Mouse (Mus musculus) small intestine, adult 2 months (tissue): ENCODE results near the gene Wrap53.

ENCODE experiments used
- CTCF ChIP-seq: fragments of 200-500 bp; IDR thresholded peaks from 2 replicates; pipeline ENCODE4 v1.5.1; 2012; ENCODE audit warnings: low read depth, mild to moderate bottlenecking, control low read depth, inconsistent platforms, low read length, moderate library complexity, mixed read lengths; ENCODE audit not compliant: insufficient replicate concordance, insufficient read length; ENCODE audit errors: extremely low read depth
- POLR2A ChIP-seq: fragments of 200-500 bp; IDR thresholded peaks from 2 replicates; pipeline ENCODE4 v1.6.1; 2012; ENCODE audit warnings: low read depth, mild to moderate bottlenecking, control low read depth, inconsistent platforms, low read length, moderate library complexity

DNA sequence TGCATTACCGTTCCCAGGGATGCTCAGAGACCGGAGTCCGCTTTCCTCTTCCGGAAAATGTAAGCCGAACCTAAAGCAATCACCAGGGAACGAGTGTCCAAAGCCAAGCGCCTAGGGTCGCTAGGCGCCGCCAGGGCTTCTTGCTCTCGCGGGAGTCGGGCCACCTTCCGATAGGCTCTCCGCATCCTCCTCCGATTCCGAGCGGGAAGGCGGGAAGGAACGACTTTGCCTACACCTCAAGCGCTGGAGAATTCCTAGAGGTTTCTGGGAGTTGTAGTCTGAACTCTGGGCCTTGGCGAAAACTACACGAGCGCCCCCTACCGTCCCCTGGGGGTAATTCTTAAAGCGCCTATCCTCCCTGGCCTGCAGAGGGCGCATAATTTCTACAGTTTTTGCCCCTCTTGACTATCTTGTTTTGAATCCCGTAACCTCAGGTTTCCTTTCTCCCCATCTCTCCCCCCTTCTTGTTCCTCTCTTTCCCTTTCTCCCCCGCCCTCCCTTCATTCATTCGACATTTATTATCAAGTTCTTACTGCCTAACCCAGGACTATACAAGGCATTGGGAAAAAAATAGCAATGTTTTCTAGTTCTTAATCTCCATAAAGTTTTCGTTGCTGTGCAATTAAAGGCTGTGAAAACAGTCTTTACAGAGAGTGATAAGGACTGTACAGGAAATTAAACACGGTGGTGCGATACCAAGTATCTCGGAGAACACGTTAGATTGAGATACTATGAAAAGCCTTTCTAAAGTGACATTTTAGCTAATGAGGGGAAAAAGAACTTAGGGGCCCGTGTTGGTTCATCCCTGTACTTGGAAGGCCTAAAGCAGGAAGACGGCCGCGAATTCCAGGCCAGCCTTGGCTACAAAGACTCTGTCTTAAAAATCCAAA lies 682 bp downstream of the Wrap53 start:
- TF ChIP-seq CTCF (peak; percentile 100), POLR2A (peak; percentile 55; the same call in 1 of the 2 replicates)
